Comparison of ENCODE assay signal across 15 mouse cellular contexts in the genomic region with DNA sequence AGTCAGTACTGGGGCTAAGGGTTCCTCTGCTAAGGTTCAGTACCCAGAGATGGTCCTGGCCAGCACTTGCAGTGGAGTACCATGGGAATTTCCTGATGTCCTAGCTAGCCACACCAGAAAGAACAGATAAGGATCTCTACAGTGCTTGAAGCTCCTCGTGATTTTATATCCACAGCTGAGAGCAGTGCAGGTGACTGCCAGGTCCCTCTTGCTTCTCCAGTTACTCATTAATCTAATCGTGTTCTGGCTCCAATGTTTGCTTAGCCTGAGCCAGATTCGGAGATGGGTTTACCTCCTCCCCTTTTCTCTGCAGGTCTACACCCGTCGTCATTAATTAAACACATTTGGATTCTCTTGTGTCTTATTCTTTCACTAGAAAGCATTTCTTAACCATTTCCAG.
DNase-seq lines count a peak whose midpoint lies in the region; ATAC-seq lines count a peak whose summit lies in the region.
"Had no signal": no experiment of that assay in that cellular context is flagged by ENCODE, and none has a peak within 500 bp of the region (broad histone marks: within the 10 kb centered on the region; RNA-seq: fewer than 3 reads in every experiment).

No protein-coding gene starts in this region.

- no peaks in the 10 kb centered on the region for H3K4me1 ChIP-seq in hindbrain, embryonic 16.5 days (ENCODE audit: control insufficient read depth, insufficient read depth, low read depth, low read length)
- no peaks in the 10 kb centered on the region for H3K4me1 ChIP-seq in hindbrain, embryonic 10.5 days (replicated peaks)
- H3K4me1 ChIP-seq in liver, embryonic 16.5 days (ENCODE audit: control insufficient read depth, low read depth, low read length) = no peaks in the 10 kb centered on the region
- no peaks in the 10 kb centered on the region; the same call in 1 of the 2 replicates for H3K4me1 ChIP-seq in embryonic facial prominence, embryonic 10.5 days

- no peak overlapping the region for H3K27ac ChIP-seq in hindbrain, embryonic 16.5 days (ENCODE audit: low read depth, low read length)
- no peak overlapping the region for H3K27ac ChIP-seq in hindbrain, embryonic 10.5 days
- H3K27ac ChIP-seq in liver, embryonic 16.5 days (ENCODE audit: low read length) = no peak overlapping the region
- H3K27ac ChIP-seq in embryonic facial prominence, embryonic 10.5 days (replicated peaks) = no peak overlapping the region
- H3K27ac ChIP-seq: limb, embryonic 13.5 days had no signal

- no peak overlapping the region for H3K4me2 ChIP-seq in hindbrain, embryonic 16.5 days (ENCODE audit: low read length)
- no peak overlapping the region for H3K4me2 ChIP-seq in liver, embryonic 16.5 days (ENCODE audit: low read depth, low read length)
- H3K4me2 ChIP-seq: limb, embryonic 13.5 days; midbrain, embryonic 11.5 days had no signal

- no peak overlapping the region for H3K4me3 ChIP-seq in hindbrain, embryonic 16.5 days (ENCODE audit: low read length)
- no peak overlapping the region for H3K4me3 ChIP-seq in hindbrain, embryonic 10.5 days
- H3K4me3 ChIP-seq in liver, embryonic 16.5 days (ENCODE audit: low read depth, low read length) = no peak overlapping the region
- no peak overlapping the region for H3K4me3 ChIP-seq in embryonic facial prominence, embryonic 10.5 days
- H3K4me3 ChIP-seq: erythroblast, embryonic 14.5 days; limb, embryonic 13.5 days had no signal

- WGBS in hindbrain, embryonic 16.5 days = 50% methylated on average over 5 of the region's 5 CpGs
- 68% methylated on average over 5 of the region's 5 CpGs for WGBS in hindbrain, embryonic 10.5 days
- WGBS in liver, embryonic 16.5 days (ENCODE audit: insufficient replicate concordance) = 35% methylated on average over 5 of the region's 5 CpGs
- 55% methylated on average over 5 of the region's 5 CpGs for WGBS in embryonic facial prominence, embryonic 10.5 days

- no peak overlapping the region for H3K9ac ChIP-seq in hindbrain, embryonic 16.5 days (ENCODE audit: low read depth, low read length)
- no peak overlapping the region for H3K9ac ChIP-seq in liver, embryonic 16.5 days (ENCODE audit: low read depth, low read length)
- H3K9ac ChIP-seq: limb, embryonic 13.5 days had no signal

- no peaks in the 10 kb centered on the region for H3K27me3 ChIP-seq in hindbrain, embryonic 16.5 days (replicated peaks; ENCODE audit: control insufficient read depth, insufficient read depth, low read length)
- no peaks in the 10 kb centered on the region for H3K27me3 ChIP-seq in hindbrain, embryonic 10.5 days (ENCODE audit: insufficient read depth, poor library complexity, severe bottlenecking)
- no peaks in the 10 kb centered on the region for H3K27me3 ChIP-seq in liver, embryonic 16.5 days (ENCODE audit: control insufficient read depth, insufficient read depth, low read depth, low read length)
- no peaks in the 10 kb centered on the region for H3K27me3 ChIP-seq in embryonic facial prominence, embryonic 10.5 days (replicated peaks; ENCODE audit: low read depth, poor library complexity, severe bottlenecking)
- H3K27me3 ChIP-seq: limb, embryonic 13.5 days had no signal

- no peaks in the 10 kb centered on the region for H3K9me3 ChIP-seq in hindbrain, embryonic 16.5 days (ENCODE audit: control insufficient read depth, low read length)
- H3K9me3 ChIP-seq in hindbrain, embryonic 10.5 days = no peaks in the 10 kb centered on the region
- H3K9me3 ChIP-seq in liver, embryonic 16.5 days (replicated peaks; ENCODE audit: control insufficient read depth, low read length) = no peaks in the 10 kb centered on the region
- H3K9me3 ChIP-seq in embryonic facial prominence, embryonic 10.5 days = no peaks in the 10 kb centered on the region
- H3K9me3 ChIP-seq: G1E; limb, embryonic 13.5 days had no signal

- DNase-seq in hindbrain, embryonic 10.5 days (ENCODE audit: low spot score) = no peak
- peak; percentile 28 for DNase-seq in MN1 (ENCODE audit: low spot score)
- DNase-seq in kidney, adult 9 months = peak; percentile 61
- DNase-seq in embryonic facial prominence, embryonic 10.5 days (ENCODE audit: low spot score) = no peak
- no peak for DNase-seq in spleen, postnatal 10 days (ENCODE audit: low spot score in 2 of 2)
- no peak for DNase-seq in embryo, embryonic 10 days (ENCODE audit: low spot score)
- DNase-seq: B cell, adult 2 months; cerebellum, adult 18-20 months; embryo, embryonic 11 days had no signal

- 0 out of 2 replicates have a peak, but pooled peaks have one; percentile 30 for ATAC-seq in hindbrain, embryonic 16.5 days
- peak; percentile 86 for ATAC-seq in liver, embryonic 16.5 days (ENCODE audit: low read depth)

- no peaks in the 10 kb centered on the region for H3K36me3 ChIP-seq in hindbrain, embryonic 16.5 days (ENCODE audit: control insufficient read depth, insufficient read depth, low read length)
- no peaks in the 10 kb centered on the region for H3K36me3 ChIP-seq in hindbrain, embryonic 10.5 days
- H3K36me3 ChIP-seq in liver, embryonic 16.5 days (ENCODE audit: control insufficient read depth, insufficient read depth) = no peaks in the 10 kb centered on the region
- H3K36me3 ChIP-seq in embryonic facial prominence, embryonic 10.5 days (replicated peaks) = no peaks in the 10 kb centered on the region
- H3K36me3 ChIP-seq: G1E; limb, embryonic 13.5 days had no signal

Comparison
In these comparisons a context has a peak if more than half of its experiments do, and no peak if none do; other contexts are left out.
1. DNase-seq: peak in MN1 (single experiment) and kidney, adult 9 months (single experiment); none in hindbrain, embryonic 10.5 days (single experiment), embryonic facial prominence, embryonic 10.5 days (single experiment), spleen, postnatal 10 days (0 of 2) and embryo, embryonic 10 days (single experiment).